Mouse (Mus musculus): Measurements from ENCODE around the gene Tmem127.
"Not testable (repeated sequence)": the region's sequence is repeated elsewhere in the genome, so short reads cannot be mapped to it uniquely, and the experiment has no call there.

Gene Tmem127

DNA sequence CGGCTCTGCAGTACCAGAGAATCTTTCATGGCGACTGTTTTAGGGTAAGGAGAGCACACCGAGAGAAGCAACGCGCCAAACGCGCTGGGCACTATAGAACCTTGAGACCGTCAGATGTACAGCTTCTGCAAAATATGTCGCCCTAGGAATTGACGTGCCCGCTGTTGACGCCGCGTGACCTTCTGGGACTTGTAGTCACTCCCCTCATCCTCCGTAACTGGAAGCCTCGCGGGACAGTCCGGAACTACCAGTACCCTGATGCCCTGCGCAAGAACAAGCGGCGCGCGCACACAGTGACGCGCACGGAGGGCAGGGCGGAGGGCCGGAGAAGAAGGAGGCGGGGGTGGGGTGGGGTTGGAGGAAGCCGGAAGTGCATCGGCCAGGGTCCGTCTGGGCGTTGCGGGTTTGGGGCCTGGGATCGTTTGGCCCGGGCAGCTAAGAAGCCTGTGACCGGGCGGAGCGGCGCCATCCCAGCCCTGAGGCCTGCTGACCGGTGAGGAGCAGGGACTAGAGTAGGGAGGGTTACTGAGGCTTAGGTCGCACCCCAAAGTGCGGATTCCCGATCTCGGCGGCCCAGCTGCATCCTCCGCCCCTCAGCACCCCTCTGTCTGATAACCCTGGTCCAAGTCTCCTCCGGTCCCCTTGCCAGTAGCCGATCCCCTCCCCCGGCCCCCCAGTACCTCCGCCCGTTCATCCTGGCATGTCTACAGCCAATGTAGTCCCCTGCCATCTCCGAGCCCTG, at the start of gene Tmem127, which contains the start of gene Ciao1:
TSS of gene Tmem127 (plus strand) at position 317 of the 742 bp plus-strand sequence.
TSS of gene Ciao1 (minus strand) at position 225 of the 742 bp plus-strand sequence.
- DNase-seq (ENCODE audit: extremely low read depth, low read depth), result peak; percentile 99

DNA sequence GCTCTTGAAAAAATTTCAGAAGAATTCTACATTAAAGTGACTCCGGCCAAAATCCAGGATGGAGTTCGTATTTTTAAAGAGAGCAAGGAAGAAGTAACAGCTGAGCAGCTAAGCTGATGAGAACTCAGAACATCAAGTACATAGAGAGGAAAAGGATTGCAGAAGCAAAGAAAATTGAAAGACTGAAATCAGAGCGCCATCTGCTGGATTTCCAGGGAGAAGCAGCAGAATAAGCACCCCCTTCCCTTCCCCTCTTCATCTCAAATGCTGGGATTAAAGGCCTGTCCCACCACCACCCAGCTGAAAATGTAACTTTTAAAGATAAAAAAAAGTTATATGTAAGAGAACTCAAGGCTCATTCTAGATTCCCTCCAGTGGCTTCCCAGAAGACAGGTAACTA, 42.8 kb upstream of the Tmem127 start:
- peak; percentile 35 for DNase-seq (ENCODE audit: extremely low read depth, low read depth)

DNA sequence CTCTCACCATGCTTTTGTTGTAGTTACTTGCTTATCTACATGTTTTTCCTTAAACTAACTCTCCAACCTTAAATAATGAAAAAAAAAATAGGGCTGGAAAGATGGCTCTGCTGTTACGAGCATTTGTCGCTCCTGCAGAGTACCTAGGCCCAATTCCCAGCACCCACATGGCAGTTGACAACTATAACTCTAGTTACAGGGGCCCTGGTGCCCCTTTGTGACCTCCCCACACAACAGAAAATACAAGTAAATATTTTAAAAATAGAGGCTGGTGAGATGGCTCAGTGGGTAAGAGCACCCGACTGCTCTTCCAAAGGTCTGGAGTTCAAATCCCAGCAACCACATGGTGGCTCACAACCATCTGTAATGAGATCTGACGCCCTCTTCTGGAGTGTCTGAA, 41.8 kb upstream of the Tmem127 start:
- not testable (repeated sequence) for DNase-seq (ENCODE audit: extremely low read depth, low read depth)

DNA sequence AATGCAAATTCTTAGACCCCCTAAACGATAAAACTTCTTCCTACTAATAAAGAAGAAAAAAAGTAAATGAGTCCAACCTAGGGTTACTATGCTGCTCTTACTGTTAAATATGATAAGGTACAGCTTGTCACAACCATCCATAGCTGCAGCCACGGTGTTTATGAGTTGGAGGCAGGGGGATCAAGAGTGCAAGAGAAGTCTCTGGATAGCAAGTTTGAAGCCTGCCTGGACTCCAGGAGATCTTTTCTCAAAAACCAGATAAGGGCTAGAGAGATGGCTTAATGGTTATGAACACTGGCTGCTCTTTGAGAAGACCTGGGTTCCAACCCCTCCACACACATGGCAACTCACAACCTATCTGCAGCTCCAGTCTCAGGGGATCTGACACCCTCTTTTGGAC, 40.8 kb upstream of the Tmem127 start:
- peak; percentile 26 for DNase-seq (ENCODE audit: extremely low read depth, low read depth)

DNA sequence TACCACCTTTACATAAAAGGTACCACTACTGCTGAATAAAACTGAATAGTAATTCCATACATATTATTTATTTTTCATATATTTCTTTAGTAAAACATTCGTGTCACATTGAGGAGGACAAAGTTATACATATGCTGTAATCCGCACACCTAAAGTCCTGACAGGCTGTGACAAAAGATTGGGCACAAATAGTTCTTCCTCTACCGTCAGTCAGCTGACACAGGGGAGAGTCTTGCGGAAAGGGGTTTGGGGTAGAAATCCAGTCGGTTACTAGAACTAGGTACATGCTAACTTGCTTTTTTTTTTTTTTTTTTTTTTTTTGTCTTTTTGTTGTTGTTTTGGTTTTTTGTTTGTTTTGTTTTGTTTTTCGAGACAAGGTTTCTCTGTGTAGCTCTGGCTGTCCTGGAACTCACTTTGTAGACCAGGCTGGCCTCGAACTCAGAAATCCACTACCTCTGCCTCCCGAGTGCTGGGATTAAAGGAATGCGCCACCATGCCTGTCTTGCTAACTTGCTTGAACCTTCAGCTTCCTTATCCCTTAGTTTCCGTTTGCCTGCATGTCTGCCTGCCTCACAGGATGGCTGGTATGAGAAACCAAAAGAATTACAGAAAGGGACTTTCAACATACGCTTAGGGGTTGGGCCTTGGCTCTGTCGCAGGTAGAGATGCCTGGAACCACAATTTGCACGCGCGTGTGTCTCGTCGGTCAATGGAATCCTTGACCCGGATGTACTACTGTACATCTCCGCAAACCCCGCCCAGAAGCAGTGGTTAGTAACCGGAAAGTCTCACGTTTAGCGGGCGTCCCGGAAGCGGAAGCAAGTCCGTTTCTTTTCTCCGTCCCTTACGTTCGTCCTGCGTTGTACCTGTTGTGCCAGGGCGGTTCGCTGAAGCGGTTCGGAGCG, 39.9 kb upstream of the Tmem127 start, which contains the start of the genes 1810024B03Rik and Snrnp200:
TSS of gene 1810024B03Rik (minus strand) at position 734 of the 905 bp plus-strand sequence.
TSS of gene Snrnp200 (plus strand) at position 840 of the 905 bp plus-strand sequence.
- peak; percentile 98 for DNase-seq (ENCODE audit: extremely low read depth, low read depth)

DNA sequence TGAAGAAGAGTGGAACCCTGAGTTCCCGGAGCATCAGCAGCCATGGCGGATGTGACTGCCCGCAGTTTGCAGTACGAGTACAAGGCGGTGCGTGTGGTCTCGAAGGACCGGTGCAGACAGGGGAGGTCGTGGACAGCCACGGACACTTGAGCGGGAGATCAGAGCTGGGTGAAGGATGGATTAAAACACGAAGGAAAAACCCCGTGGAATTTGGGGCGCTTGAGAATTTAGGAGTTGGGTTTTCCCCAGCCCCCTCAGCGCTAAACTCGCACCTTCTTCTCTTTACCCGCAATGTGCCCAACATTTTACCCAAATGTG, 39.3 kb upstream of the Tmem127 start:
- no peak for DNase-seq (ENCODE audit: extremely low read depth, low read depth)

DNA sequence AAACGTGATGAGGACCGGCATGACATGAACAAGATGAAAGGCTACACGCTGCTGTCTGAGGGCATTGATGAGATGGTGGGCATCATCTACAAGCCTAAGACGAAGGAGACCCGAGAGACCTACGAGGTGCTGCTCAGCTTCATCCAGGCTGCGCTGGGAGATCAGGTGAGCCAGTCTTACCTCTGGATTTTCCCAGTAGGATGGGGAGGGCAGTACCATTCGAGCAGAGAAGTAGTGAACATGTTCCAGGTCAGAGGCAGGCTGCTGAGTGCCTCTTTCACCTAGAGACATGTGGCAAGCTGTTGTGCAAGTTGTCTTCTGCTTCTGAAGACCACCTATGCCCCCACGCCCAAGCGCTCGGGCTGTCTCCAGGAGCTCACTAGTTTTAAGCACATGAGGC, 37.0 kb upstream of the Tmem127 start:
- DNase-seq (ENCODE audit: extremely low read depth, low read depth), result no peak

DNA sequence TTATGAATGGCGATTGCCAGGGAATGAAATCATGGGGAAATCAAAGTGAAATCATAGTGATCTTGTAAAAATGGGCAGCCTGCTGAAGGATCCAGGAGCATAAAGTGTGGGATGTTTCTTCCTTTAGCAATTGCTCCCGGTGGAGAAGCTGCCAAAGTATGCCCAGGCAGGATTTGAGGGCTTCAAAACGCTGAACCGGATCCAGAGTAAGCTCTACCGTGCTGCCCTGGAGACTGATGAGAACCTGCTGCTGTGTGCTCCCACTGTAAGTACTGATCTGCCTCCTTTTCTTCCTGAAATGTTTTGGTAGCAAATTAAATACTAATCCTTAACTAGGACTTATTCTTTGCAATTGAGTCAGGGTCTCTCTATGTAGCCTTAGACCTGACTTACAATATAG, 30.0 kb upstream of the Tmem127 start:
- DNase-seq (ENCODE audit: extremely low read depth, low read depth), result no peak

DNA sequence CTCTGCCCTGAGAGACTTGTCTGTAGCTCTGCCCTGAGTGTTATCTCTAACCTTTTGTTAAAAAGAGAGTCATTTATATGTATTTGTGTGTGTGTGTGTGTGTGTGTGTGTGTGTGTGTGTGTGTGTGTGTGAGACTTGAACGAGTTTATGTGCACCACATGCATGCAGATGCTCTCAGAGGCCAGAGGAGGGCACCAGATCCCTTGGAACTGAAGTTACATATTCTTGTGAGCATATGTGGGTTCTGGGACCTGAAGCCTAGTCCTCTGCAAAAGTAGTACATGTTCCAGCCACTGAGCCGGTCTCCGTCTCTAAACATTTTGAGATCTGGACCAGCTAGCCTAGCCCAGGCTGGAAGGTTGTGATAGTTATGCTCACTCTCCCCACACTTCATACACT, 22.4 kb upstream of the Tmem127 start:
- DNase-seq (ENCODE audit: extremely low read depth, low read depth), result no peak

DNA sequence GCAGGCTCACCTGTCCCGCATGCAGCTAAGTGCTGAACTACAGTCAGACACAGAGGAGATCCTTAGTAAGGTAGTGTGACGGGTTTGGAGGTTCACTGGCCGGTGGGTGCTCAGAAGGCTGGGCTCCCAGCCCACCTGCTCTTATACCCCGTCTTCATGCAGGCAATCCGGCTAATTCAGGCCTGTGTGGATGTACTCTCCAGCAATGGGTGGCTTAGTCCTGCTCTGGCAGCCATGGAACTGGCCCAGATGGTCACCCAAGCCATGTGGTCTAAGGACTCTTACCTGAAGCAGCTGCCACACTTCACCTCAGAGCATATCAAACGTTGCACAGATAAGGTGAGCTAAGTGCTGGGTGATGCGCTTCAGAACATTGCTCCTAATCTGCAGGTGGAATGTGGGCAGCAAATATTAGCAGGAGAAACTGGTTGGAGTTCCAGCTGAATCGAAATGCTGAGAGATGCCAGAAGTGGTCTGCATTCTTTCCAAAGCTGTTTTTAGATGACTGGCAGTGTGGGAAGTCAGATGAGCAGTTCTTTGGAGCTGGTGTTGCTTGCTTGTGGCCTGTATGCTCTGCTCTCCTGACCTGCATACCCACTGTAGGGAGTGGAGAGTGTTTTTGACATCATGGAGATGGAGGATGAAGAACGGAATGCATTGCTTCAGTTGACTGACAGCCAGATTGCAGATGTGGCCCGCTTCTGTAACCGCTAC, 9.7 kb upstream of the Tmem127 start:
- no peak for DNase-seq (ENCODE audit: extremely low read depth, low read depth)

DNA sequence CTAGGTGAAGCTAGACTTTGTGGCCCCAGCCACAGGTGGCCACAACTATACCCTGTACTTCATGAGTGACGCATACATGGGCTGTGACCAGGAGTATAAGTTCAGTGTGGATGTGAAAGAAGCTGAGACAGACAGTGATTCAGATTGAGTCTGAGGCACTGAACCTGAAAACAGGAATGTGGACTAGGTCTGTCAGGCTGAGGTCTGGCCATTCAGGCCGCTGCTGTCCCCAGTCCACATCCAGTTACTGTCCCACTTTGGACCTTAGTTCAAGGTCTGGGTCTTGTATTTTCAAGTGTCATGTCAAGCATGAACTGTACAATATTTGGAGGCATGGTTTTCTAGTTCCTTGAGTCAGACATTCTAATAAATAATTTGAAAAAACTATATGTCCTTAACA, 7.6 kb upstream of the Tmem127 start:
- DNase-seq (ENCODE audit: extremely low read depth, low read depth), result no peak

DNA sequence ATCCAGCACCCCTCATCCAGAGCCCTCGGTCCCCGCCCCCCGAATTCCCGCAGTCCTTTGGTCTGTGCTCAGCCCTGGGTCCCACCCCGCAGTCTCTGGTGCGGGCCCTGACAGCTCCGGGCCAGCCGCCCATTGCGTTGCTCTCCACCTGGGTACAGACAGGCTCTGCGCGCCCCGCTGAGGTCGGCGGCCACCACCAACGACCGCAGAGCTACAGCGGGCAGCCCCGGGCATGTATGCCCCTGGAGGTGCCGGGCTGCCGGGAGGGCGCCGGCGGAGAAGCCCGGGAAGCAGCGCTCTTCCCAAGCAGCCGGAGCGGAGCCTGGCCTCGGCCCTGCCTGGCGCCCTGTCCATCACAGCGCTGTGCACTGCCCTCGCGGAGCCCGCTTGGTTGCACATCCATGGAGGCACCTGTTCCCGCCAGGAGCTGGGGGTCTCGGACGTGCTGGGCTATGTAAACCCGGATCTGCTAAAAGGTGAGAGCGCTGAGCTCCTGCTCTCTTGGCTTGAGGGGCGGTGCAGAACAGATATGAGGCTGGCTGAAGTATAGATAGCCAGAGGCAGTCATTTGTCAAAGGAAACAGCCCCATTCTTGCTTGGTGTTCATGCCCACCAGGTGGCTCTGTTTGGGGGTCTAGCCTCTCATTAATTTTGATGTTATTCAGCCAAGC, 761 bp downstream of the Tmem127 start:
- DNase-seq (ENCODE audit: extremely low read depth, low read depth), result peak; percentile 37

DNA sequence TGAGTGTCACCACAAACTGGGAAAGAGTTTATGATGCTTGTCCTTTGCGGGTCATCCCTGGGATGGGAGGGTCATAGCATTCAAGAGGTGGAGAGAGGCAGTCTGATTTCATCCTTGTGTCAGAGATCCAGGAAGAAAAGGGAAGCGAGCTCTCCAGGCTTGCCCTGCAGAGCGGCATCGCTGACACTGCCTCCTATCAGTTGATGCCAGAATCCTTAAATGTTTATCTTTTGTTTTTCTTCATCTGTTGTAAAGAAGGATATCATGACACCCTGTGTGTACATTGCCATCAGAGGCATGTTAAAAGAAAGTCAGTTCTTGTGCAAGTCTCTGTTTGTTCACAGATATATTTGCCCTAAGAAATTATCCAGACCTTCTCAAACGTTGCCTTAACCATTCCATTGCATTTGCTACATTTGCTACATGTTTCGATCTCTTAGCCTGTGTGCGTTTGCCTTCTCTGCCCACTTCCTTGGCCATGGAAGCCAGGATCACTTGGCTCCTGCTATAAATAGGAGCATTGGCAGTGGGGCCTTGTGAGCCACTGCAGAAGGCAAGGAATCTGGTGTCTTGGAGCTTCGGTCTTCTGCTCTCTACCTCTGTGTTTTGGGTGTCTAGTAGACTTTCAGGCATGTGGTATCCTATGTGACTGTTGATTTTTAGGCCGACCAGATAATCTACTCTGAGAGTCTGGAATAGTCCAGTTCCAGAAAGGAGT, 2.7 kb downstream of the Tmem127 start:
- peak; percentile 43 for DNase-seq (ENCODE audit: extremely low read depth, low read depth)

DNA sequence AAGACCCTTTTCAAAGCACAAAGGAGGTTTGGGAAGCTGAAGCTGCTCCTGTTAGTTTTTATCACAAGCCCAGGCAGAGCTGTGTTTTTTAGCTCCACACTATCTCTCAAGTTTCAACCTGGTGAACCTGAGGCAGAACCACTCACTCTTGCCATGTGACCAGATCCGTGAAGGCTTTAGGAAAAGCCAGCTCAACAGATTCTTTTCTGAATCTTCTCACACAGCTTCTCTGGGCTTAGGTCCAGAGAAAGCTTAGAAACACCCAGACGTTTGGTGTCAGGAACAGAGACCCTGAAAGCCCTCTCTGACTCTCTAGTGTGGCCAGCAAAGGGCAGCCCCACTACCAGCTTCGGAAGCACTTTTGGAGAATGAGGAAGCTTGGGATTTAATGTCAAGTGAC, 3.7 kb downstream of the Tmem127 start:
- no peak for DNase-seq (ENCODE audit: extremely low read depth, low read depth)

DNA sequence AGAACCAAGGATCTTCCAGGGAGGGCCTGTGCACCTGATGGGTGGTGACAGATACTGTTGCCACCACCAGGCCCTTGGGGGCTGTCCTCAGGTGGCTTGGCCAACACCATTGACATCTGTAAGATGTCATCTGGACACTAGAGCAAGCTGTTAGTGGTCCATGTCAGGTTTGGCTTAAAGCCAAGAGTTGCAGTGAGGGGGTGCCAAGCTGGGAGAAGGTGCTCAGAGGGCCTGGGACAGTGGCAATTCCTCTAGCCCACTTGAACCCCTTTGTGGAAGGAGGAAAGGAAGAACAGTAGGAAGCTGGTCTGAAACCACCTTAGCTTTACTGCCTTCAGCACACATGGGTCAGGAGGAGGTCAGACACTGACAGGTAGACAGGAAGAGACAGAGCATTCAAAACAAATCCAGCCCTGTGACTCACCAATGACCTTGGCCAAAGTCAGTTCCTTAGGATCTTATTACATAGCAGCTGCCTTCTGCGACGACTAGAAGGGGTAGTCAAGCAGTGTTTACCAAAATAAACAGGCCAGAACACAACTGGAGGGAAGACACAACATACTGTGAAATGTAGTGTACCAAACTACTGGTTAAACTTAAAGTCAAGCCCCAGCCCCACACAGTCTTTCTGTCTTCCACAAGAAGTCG, 4.3 kb downstream of the Tmem127 start:
- no peak for DNase-seq (ENCODE audit: extremely low read depth, low read depth)

DNA sequence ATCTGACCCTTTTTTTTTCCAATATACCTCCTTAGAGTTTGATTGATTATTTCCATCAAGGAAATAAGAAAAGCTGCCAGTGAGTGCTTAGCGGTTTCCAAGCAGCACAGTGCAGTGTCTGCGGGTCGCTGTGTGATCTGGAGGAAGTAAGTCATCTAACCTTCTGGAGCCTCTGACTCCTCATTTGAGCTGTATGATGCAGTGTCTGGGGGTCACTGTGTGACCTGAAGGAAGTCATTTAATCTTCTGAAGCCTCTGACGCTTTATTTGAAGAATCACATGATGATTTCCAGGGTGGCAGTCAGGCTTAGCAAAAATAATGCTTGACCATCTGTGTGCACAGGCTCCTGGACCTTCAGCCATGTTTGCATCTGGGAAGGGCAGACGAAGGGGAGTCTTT, 5.1 kb downstream of the Tmem127 start:
- DNase-seq (ENCODE audit: extremely low read depth, low read depth), result no peak

DNA sequence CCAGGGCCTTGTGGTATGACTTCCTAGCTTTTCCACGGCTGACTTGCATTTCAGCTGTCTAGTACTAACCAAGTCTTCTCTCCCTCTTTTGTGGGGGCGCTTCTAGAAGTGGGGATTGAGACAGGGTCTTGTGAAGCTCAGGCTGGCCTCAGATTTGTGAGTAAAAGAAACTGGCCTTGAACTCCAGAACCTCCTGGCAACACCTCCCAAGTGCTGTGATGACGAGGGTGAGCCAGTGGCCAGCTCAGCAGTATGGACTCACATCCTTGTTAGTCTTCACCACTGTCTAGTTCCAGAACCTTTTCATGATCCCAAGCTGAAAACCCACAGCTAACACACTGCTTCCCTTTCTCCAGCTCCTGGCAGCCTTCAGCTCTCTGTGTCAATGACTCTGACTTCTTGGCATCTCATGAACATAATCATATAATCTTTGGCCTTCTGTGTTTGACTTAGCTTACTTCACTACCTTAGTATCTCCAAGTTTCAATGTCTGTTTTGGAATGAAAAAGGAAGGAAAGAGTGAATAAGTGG, 7.0 kb downstream of the Tmem127 start:
- no peak for DNase-seq (ENCODE audit: extremely low read depth, low read depth)

DNA sequence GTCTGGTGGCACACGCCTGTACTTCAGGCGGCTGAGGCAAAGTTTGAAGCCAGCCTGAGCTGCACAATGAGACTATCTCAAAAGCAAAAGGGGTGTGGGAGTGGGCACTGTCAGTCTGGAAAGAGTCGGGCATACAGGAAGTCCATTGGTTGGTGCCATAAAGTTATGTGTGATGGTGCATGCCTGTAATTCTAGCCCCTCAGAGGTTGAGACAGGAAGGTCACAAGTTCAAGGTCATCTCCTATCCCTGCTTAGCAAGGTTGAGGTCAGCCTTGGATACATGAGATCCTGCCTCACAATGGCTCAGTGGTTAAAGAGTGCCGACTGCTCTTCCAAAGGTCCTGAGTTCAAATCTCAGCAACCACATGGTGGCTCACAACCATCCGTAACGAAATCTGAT, 7.6 kb downstream of the Tmem127 start:
- DNase-seq (ENCODE audit: extremely low read depth, low read depth), result no peak

DNA sequence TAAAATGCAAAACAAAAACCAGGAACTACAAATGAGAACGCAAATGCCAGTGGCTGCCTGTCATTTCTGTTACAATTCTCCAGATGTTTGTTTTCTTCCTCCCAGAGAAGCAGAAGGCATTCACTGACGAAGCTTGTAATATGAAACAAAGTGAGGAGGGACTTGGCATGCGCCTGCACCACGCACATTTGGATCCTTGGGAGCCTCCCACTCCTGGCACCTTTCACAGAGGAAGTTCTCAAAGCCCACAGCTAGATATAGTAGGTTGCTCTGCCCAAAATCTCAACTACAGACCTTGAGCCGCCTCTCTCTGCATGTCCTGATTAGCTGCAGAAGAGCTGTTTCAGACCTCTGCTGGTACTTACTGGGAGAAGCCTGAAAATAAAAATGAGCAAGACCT, 11.6 kb downstream of the Tmem127 start:
- no peak for DNase-seq (ENCODE audit: extremely low read depth, low read depth)

DNA sequence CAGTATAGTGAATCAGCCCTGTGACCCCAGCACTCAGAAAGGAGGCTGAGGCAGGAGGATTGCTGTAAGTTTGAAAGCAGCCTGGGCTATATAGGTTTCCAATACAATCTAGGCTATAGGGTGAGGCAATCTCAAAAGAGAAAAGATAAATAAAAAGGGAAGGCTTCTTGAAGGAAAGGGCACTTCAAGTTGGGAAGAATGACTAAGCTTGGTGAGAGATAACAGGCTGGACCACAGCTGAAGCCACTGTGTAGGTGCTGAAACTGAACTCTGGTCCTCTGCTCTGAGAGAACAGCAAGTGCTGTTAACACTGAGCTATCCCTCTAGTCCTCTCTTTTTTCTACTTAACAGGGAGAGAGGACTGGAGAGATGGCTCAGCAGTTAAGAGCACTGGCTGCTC, 14.8 kb downstream of the Tmem127 start:
- no peak for DNase-seq (ENCODE audit: extremely low read depth, low read depth)
